Mouse (Mus musculus) spleen, adult 18-20 months (tissue): ENCODE results near the gene 4933406M09Rik.
A peak's percentile ranks its signal among the peaks of the same experiment; 100 is the strongest.

Experiments used
- DNase-seq, 2 experiments: peaks; one replicate each; pipeline ENCODE4 v3.0.0; 2022; ENCODE audit warnings: mixed read lengths in 2 of 2

4933406M09Rik gene

DNA sequence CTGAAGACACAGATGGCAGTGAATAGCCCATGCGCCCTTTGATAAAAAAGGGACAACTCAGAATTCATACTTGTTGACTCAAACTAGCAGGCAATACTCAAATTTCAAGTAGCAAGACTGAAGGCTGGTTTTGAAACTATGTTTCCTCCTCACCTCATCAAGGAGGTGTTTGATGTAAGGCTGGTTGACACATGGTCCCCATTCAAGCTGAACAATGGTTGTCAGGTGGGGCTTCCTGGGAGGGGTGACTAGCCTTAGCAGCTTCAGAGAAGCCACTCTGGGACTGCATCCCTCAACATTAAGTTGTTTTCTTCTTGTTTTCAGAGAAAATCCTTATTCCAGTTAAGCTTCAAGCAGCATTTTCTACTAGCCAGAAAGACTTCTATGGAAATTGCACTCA, at the start of gene 4933406M09Rik:
4933406M09Rik (plus strand) TSS at position 275 of the 400 bp plus-strand sequence.
- no peak for DNase-seq

DNA sequence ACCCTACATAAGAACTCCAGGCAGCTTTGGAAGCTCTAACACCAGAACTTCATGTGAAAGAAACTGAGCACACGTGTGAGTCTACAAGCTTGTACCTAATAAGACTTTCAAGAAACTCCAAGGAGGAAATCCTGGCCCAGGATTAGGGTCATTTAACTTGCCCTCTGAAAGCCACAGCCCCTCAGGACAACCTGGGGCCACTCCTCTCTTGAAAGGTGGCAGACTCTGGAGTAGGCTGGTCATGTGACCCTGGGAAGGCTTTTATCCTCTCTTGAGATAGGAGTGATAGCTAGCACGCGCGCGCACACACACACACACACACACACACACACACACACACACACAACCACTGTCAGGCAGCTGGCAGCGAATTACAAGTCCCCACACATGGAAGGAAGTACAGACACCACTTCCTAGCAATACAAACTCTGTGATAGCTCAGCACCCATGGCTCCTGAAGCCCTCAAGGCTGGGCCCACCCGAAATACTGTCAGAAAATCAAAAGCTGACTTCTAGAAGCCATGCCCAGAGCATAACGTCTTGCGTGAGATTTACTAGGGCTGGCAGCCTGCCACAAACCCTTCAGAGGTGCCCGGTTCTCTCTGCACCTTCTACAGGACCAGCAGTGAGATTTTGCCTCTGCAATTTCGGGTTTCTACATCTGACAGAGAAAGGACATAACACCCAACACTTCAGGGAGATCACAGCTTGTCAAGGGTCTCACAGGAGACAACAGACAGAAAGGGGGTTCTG, 48.6 kb upstream of the 4933406M09Rik start:
- DNase-seq = peak in 1 of 2 experiments; percentile 1

DNA sequence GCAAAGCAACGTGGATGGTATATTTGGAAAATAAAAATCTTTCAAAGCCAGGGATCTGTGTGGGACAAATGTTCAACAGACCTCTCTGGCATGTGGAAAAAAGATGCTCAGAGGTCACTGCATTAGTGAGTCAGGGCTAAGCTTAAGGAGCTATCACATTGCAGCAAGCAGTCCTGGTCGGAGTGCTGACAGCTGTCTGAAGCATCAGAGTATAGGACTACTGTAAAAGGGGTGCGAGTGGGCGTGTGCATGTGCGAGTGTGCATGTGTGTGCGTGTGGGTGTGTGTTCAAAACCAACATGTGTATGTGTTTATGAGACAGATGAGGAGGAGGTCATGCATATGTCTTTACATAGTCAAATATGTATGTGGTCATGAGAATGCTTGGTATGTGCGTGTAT, 46.6 kb upstream of the 4933406M09Rik start:
- DNase-seq = no peak

DNA sequence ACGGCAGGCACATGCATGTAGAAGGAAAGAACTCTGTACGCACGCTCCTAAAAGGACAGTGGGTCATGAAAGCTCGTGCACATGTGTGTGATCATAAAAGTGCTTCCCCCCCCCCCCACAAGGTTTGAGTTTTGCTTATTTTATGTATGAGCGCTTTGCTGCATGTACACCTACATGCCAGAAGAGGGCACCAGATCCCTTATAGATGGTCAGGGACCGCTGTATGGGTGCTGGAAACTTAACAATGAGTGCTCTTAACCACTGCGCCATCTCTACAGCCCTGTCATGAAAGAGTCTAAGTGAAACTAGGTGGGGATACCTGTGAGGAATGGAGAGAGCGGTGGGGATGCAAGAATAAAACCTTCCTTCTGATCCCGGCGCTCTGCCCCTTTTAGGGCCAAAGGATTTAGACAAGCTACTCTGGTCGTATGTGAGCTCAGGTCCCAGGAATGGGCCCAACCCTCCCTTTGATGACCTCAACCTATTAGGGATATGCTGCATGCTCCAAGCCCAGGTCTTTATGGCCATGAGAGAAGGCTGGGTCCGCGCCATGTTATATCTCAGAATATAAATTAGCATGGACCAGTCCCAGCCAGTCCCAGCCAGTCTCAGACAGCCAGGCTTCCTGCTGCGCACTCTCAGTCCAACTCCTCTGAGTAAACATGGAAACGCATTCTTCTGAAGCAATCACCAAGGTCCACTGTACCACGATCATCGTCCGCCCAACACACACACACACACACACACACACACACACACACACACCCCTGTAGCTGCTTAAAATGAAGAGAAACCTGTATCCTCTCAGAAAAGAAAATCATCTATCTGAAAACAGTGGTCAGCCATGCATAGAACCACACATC, 45.8 kb upstream of the 4933406M09Rik start:
- no peak for DNase-seq

DNA sequence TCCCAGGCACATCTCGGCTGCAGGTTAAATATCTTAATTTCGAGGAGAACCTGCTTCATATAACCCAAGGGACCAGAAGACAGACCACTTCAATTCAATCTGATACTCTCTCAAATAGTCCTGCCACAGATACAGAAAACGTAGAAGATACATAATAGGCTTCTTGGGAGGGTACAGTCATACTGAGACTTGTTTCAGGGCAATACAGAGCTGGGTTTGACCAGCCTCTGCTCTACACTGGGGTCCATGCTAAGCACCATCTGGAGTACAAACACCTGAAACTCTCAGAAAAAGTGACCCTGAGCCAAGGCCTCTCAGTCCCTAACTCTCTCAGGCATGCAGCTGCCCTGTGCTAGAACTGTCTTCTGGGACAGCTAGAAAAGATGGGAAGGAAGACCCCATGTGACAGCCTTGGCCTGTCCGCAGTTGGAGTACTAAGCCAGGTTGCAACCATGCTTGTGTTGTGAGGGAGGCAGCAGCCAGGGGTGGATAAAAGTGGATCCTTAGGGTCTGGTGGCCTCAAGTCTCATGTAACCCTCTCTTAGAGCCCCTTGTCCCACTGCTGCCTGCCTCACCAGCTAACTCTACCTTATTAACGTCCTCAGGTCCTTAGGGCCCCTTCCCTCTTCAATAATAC, 44.0 kb upstream of the 4933406M09Rik start:
- no peak for DNase-seq

DNA sequence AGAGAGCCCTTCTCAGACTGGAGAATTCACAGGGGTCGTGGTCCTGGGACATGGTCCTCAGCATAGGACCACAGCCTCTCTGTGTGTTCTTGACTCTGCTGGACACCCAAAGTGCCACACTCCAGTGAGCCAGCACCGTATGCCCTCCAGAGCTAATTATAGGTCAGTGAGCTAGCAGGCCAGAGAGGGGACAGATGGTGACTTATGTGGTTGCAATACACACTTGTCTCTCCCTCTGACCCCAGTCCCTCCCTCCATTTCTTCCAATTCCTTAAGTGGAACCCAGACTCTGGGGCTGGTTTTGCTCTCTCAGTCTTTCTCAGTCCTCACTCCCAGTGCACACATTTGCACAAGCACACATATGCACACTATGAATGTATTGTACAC, 43.5 kb upstream of the 4933406M09Rik start:
- DNase-seq = no peak

DNA sequence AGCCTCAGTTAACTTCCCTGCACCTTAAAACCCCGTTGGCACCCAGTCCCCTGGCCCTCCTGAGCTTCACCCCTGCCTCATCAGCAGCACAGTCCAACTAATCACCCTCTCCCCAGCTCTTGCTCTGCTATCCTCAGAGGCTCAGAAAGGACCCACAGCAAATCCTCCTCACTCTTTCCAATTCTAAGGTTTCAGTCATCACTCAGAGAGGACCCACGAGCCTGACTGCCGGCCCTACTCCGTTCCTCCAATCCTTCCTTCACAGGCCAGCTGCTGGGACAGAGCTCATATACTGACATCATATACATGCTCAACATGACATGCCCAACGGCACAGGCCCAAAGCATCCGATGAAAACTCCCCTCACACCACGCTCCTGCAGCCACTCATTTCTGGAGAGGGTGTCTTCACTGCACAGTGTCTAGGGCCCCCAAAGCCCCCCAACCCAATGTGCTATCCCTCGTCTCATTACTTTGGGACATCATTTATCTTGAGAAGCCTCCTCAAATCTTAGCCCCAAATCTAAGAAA, 42.9 kb upstream of the 4933406M09Rik start:
- no peak for DNase-seq

DNA sequence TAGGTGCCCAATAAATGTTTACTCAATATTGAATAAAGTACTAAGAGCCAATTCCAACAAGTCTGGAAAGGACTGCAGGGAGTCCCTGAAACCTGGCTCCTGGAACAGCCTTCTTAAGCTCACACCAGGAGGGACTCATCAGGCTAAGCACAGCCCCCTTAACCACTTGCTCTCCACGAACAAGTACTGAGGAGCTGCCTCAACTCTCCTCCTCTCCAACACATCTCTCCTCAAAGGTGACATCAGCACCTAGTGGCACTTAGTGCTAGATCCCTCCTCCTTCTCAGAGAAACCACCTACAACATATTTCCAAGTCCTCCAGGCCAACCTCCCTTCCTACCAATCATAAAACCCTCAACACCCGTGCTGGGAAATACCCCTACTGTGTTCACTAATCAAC, 42.2 kb upstream of the 4933406M09Rik start:
- DNase-seq = no peak

DNA sequence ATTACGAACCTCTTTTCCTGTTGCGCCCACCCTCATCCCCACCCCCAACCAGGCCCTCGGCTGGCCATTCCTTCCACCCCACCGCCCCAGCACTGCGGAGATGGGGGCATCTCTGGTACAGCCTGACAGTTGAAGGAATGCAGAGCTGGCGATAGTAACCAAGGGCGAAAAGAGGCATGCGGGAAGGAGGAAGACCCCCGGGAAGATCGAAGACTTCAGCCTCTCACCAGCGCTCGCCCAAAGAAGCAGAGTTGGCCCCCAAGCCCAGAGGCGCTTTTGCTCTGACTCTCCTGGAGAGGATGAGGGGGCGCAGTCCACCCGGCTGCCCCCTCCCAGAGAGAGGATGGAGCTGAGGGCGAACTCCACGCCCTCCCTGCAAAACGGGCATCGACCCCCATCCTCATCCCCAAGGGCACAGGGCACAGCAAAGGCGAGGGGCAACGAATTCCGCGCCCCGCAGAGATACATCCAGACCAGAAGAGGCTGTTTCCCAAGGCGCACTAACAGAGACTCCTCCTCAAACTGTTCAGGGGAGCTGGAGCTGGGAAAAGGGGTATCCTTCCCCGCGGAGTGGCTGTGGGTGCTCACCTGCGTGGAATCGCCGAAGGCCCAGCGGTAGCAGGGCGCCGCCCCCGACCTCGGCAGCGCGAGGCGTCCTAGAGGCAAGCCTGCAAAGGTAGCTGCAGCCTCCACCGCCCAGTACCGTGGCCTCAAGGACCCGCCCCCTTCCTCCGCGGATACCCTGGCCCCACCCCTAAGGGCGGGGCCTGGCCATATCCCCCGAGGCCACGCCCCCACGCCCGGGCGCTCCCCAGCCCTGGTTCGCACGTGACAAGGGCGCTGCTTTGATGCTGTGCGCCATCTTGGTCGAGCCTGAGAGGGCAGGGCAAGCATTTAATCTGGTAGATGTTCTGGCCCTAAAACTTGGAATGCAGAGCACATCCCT, 41.5 kb upstream of the 4933406M09Rik start:
- peak; percentile 38 to 43 for DNase-seq

DNA sequence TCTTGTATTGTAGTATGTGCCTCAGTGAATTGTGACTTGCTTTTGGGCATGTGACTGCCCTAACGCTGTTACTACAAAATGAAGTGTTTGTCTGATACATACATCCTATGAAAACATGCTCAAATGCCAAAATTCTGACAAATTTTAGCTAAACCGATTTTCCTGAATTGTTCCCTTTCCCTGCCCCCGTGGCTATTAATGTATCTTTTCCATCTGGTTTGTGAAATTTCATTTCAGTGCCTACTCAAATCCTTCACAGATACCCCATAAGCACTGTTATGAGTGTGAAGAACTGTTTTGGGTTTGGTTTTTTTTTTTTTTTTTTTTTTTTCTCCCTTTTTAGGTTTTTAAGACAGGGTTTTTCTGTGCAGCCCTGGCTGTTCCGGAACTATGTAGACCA, 40.7 kb upstream of the 4933406M09Rik start:
- DNase-seq = no peak

DNA sequence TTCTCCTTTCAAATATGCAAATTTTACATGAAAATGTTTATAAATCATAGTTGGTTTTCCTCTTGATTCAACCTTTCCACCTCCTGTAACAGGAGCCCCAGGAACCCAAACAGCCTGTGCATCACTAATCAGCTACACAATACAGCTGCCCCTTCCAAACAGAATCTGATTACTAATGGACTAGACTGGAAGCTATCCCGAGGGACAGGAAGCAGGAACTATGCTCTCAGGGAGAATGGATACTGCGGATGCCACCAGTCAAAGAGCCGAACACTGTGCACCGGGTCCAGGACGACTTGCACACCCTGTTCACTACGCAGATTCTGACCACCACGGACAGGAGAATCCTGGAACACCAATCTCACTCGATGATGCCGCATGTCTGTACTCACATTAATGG, 37.9 kb upstream of the 4933406M09Rik start:
- DNase-seq = no peak

DNA sequence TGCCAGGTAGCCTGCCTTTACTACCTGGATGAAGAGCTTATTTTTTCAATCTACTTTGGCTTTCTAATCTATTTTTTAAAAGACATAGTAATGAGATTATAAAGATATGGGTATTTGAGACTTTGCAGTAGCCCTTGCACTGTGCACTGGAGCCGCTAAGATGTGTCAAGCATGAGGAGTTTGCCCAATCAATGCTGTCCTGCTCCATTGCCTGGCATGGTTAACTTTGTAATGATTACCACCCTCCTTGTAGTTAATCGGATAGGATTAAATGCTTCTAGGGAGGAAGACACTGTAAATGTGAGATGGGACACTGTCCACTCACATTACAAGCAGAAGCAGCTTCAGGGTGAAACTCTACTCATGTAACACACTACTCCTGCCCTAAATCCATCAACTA, 32.4 kb upstream of the 4933406M09Rik start:
- DNase-seq = no peak

DNA sequence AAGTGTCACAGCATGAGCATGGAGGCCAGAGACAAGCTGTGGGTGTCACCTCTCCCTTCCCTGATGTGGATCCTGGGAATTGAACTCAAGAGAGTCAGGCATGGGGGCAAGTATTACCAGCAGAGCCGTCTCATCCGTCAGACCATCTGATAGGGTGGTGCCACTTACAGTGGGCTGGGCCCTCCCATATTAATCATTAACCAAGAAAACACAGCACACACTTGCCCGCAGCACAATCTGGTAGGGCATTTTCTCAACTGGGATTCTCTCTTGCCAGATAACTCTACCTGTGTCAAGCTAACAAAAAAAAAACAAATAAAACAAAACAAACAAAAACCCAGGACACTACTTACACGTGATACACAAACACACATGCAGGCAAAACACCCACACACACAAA, 28.3 kb upstream of the 4933406M09Rik start:
- no peak for DNase-seq

DNA sequence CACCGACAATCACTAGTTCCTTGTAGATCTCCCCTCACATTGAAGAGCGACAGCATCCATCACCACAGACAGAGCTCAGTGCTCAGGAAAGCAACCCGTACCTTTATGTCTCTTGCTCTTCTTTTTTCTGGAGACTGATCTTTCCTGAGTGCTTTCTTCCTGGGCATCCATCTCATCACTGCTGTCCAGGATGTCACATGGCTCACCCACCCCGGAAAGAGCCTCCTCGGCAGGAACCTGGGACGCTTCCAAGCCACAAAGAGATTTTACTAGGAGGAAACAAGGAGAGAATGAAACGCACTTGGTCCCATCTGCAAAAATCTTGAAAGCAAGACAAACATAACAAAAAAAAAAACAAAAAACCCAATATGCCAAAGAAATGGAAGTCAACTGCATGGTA, 25.1 kb upstream of the 4933406M09Rik start:
- no peak for DNase-seq

DNA sequence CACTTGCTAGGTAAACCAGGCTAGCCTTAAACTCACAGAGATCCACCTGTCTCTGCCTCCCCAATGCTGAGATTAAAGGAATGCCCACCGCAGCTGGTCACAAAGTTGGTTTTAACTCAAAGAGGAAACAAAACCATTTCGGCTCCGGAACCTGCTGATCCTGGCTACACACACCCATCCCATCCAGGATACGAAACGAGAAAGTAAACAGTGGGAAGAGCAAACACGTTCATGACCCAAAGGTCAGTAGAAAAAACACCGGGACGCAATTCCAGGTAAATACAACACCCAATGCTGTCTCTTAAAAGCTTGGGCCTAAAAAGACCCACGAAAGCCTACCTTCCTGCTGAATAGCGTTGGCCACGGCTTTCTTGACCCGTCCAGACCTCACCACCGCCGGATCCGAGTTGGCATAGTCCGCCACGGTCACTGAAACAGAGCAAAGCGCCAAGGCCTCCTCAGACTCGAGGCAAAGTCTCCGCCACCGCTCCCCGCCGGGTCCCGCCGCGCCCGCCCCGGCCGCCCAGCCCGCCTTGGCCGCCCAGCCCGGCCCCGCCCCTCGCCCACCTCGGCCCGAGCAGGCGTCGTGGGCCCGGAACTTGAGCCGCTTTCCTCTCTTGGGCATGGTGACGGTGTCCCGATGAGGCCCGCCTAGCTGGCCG, 24.4 kb upstream of the 4933406M09Rik start:
- no peak for DNase-seq

DNA sequence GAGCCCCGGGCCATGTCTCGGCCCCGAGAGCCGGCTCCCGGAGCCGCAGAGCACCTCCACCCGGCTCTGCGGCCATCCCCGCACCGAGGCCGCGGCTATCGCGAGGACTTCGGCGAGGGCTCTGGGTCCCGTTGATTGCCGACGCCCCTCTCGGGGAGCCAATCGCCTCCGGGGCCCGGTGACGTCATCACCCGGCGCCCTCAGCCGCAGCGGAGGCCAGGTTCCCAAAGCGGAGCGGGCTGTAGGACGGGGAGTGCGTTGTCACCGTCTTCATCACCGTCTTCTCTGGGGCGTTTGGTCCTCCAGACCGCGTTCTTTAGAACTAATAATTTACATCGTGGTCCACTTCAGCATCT, 23.9 kb upstream of the 4933406M09Rik start, which contains the start of gene Tmem183a:
Tmem183a (minus strand) TSS at position 123 of the 356 bp plus-strand sequence.
- DNase-seq = peak; percentile 90 to 95

DNA sequence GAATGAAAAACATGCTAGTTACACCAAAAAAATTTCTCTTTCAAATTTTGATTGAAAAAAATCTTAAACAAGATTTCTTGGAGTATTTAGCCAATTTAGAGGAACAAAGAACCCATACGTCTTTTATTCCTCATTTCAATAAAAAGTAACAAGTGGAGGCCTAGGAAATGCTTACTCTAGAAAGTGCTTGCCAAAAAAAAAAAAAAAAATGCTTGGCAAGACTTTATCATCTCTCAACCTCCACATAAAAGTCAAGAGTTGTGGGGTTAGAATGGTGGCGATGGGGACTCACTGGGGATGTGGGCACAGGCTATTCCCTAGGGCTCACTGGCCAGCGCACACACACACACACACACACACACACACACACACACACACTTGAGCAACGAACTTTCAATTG, 22.5 kb upstream of the 4933406M09Rik start:
- no peak for DNase-seq

DNA sequence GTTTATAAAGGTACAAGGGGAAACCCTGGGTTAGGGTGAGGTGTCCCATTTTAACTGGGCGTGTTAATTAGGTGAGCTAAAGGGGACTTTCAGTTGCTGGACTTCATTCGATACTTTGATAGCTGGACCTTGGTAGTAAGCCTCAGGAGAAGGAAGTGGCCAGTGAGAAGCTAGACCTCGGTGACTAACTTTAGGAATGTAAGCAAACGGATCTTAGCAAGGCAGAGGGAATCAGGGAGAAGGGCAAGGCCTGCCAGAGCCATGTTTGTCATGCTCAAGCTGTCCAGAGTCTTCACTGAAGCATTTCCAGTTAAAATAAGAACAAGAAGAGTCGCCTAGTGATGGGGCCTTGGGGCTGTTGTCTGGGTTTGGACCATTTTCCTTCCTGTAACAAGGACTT, 20.2 kb upstream of the 4933406M09Rik start:
- no peak for DNase-seq

DNA sequence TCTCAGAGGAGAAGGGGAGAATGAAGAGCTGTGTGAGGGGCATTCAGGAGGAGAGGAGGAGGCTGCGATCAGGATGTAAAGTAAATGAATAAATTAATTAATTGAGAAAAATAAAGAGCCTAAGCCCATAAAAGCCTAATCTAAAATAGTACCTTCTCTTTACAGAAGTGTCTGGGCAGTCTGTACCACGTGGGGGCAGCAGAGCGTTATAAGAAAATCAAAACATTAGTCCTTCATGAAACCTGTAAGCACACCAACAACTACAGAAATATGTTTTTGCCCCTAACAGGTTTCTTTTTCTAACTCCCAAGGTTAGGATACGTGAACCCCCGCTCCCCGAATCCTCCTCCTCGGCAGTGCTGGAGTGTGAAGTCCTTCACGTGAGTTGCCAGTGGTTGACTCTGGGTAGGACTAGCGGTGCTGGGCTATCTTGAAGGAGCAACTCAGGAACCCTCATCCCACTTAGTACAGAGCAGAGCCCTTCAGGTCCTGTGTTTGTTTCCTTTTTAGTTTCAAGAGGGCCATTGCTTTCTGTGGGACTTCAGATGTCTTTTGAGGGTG, 16.9 kb upstream of the 4933406M09Rik start:
- DNase-seq = peak; percentile 13 to 60

DNA sequence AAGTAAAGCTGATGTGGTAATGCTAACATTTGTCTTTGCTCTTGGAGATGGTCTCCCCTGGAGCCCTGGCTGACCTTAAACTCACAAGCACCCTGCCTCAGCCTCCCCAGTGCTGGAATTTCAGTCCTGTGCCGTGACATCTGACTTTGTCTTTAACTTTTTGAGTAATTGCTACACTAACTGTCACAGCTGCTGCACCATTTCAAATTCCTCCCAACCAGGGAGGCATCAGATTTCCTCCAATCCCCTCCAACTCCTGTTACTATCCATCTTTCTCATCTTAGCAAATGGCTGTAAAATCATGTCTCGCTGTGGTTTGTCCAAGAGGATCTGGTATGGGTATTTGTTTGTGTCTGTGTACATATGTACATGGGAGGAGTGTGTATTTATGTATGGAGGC, 11.6 kb upstream of the 4933406M09Rik start:
- DNase-seq = no peak

DNA sequence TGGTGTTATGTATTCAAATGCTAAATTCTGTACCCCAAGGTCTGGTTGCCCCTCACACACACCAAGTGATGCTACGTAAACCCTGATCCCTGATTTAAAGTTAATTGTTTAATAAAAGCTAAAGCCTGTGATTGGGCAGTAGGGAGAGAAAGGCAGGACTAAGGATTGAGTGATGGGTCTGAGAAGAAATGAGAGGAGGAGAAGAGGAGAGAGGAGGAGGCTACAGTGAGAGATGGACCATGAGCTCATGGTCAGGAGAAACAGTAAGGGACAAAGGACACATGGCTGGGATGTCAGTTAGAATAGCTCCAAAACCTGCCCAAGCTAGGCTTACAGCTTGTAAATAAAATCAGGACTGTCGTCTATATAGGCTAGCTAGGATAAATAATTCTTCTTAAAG, 4.7 kb upstream of the 4933406M09Rik start:
- DNase-seq = no peak
